Mouse (Mus musculus) kidney, adult 2 months (tissue): ENCODE results near the gene Tmem63c.

Source experiments
- CTCF ChIP-seq: fragments of 200-500 bp; conservative IDR thresholded peaks from 2 replicates; pipeline ENCODE4 v1.5.1; 2011; ENCODE audit warnings: low read depth, mild to moderate bottlenecking, control low read depth, low read length, moderate library complexity, mixed read lengths; ENCODE audit not compliant: insufficient read depth, insufficient read length
- POLR2A ChIP-seq: fragments of 200-500 bp; IDR thresholded peaks from one replicate; pipeline ENCODE4 v1.6.1; 2011; ENCODE audit warnings: low read depth, low read length, control low read depth

DNA sequence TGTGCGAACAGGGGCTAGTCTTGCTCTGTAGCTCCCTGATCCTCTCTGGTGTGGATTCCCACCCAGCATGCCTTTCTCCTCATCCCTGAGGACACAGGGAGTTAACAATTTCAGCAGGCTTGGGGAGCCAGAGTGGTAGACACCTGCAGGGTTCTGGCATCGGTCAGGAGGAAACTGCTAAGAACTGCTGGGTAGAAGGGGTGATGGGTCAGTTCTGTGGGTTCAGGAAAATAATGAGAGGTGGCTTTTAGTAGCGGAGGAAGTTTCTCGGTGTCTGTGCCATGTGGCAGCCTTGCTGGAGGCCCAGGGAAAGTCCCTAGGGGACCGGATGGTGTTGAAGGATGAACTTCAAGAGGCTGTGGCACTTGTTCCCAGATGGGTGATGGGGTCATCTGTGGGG lies 6.3 kb downstream of the Tmem63c start:
- TF ChIP-seq CTCF (no peak), POLR2A (no peak)
